Mouse (Mus musculus): ENCODE results near the gene Ccdc63.
"Not testable (repeated sequence)": the region's sequence is repeated elsewhere in the genome, so short reads cannot be mapped to it uniquely, and the experiment has no call there.

Ccdc63 gene

DNA sequence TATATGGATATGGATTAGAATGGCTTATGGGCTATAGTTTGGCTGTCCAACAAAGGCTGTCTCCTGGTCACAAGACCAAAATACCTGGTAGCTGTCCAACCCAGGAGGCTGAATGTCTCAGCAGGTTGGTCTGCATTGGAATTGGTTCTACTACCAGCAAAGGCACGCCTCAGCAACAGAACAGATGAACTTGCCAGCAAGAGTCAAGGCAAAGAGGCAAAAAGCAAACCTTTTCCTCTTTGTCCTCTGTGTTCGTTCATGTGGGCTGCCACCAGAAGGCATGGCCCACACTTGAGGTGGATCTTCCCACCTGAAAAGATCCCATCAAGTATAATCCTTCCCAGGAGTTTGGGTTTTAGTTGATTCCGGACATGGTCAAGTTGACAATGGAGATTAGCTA, at the start of gene Ccdc63:
Ccdc63 (minus strand) TSS at position 101 of the 400 bp plus-strand sequence.
- DNase-seq = no peak

DNA sequence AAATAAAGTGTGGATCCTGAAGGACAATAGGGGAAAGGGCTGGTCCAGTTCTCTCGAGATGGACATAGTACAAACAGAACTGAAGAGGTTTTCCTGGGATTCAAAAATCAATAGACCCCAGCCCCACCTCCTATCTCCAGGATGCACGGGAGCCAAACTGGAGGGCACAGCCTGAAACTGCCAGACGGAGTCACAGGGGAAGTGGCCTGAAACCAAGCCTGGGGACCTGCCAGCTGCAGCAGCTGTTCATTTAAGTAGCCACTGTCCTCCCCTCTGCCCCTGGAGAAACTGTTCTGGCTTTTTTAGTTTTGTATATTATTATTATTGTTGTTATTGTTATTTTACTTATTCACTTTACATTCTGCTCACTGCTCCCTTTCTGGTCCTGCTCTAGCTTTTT, 48.5 kb upstream of the Ccdc63 start:
- no peak for DNase-seq

DNA sequence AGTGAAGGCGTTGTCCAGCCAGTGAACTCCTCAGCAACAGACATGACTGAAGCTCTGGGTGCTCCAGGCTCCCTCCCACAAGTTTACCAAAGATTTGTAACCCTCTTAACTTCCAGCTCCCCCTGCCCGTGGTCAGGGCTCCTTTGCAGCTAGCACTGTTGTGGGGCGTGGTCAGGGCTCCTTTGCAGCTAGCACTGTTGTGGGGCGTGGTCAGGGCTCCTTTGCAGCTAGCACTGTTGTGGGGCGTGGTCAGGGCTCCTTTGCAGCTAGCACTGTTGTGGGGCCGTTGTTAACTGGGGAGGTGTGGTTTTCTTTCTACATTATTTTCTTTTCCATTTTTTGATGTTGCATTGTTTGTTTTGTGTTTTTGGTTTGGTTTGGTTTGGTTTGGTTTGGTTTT, 44.2 kb upstream of the Ccdc63 start:
- DNase-seq = not testable (repeated sequence)

DNA sequence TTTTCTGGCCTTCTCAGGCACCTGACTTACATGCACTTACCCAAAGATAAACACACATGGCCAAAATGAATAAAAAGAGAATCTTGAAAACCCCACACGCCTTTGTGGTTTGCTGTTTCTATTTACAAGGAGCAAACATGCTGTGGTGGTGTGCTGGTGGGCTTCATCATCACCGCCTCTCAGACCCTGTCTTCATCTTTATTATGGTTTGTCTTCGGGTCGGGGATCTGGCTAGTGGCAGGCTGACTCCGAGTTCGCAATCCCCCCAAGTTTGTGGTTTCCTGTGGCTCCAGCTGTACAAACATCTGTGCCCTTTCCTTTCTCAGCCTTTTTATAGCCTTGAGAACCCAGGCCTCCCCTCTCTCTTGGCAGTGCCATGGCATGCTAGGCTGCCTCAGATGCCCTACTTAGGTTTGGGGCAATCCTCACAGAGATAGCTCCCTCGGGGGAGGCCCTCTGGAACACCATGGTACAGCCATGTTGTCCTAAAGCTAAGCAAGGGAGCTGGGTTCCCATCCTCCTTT, 43.7 kb upstream of the Ccdc63 start:
- no peak for DNase-seq

DNA sequence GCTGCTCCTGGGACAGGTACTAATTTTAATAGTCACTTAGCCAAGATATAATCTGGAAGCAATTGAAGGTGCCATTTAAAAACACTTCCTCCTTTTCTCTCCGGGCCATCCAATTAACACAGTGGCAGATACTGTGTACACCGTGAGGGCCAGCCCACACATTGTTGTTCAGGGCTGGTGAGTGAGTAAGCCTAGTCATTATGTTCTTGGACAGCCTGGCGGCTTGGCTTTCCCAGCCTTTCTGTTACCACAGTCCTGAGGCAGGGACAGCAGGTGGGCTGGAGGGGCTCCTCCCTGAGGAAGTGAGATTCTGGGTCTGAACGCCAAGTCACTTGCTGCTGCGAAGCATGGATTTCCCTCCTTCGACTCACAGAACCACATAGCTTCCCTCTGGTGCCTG, 39.0 kb upstream of the Ccdc63 start:
- DNase-seq = no peak

DNA sequence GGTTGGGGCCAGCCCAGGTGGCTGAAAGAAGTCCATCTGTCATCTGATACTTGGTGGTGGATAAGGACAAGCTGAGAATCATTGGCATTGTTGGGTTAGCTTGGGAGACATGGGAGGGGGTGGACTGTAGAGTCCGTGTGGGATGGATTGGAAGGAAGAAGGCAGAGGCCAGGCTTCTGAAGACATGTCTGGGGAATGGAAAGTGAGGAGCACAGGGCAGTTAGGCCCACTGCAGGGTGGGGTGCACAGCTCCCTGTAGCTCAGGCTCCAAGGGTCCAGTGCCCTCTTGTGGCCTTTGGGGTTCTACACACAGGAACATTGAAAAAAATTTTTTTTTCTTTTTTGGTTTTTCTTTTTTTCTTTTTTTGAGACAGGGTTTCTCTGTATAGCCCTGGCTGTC, 35.8 kb upstream of the Ccdc63 start:
- peak; percentile 58 for DNase-seq

DNA sequence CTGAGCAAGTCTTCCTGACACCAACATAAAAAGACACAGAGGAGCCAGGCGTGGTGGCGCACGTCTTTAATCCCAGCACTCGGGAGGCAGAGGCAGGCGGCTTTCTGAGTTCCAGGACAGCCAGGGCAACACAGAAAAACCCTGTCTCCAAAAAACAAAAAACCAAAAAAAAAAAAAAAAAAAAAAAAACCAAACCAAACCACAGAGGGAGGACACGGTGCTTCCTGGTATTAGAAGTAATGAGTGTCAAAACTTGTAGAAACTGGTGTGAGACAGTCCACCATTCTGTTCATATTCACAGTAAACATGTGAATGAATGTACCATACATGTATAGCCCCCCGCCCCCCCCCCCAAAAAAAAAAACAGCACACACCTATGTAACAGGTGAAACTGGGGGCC, 35.3 kb upstream of the Ccdc63 start:
- no peak for DNase-seq

DNA sequence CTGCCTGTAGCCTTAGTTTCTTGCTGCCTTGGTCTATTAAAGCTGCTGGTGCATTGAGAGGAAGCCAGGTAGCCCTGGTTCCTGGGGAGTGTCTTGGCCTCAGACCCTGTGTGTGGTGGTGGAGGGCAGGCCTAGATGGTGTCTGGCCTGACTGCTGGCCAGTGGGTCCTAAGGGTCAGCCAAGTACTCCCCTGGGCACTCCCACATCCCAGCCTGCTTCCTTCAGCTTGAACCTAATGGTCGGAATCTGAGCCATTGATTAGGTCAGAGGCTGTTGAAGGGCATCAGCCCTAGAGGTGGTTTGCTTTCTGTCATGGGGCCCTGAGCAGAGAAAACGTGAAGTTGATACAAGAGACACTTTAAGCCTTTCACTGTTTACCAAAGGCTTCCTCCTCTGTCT, 34.8 kb upstream of the Ccdc63 start:
- no peak for DNase-seq

DNA sequence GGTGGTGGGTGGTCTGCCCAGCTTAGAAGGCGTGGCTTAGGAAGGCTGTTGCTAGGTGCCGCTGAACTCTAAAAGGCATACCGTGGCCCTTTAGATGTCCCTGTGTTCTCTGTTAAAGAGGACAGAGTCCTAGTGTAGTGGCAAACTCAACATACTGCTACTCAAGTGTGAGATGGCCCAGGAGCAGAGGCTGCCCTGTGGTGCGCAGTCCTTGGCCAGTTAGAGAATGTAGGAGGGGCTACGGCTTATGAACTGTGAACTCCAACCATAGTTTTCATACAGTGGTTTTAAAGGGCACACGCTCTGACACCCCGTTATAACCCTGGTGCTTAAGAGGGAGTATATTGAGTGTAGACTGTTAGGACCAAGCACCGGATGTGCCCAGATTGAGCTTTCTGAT, 30.4 kb upstream of the Ccdc63 start:
- DNase-seq = no peak

DNA sequence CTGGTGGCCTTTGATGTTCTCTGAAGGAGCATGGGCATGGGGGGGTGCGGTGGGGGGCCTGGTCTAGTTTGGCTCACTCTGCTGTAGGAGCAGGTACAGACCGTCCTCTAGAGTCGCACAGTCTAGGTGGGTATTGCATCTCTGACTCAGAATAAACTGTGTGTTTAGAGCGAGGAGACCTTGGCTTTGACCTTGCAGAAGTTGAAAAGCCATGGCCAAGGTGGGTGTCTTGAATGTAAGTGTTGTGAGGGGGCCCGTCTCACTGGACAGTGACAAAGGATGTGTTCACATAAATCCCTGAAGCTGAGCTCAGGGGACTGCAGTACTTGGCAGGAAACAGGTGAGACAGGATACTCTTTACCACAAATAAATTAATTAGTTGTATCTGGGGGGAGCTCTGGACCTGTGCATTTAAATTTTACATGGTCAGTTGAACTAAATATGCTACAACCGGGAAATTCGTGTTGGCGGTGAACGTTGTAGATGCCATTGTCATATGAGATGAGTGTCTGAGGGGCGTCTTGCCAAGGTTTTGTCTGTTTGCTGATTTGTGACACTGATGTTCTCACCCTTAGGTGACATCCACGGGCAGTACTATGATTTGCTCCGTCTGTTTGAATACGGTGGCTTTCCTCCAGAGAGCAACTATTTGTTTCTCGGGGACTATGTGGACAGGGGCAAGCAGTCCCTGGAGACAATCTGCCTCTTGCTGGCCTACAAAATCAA, 27.9 kb upstream of the Ccdc63 start:
- DNase-seq = no peak

DNA sequence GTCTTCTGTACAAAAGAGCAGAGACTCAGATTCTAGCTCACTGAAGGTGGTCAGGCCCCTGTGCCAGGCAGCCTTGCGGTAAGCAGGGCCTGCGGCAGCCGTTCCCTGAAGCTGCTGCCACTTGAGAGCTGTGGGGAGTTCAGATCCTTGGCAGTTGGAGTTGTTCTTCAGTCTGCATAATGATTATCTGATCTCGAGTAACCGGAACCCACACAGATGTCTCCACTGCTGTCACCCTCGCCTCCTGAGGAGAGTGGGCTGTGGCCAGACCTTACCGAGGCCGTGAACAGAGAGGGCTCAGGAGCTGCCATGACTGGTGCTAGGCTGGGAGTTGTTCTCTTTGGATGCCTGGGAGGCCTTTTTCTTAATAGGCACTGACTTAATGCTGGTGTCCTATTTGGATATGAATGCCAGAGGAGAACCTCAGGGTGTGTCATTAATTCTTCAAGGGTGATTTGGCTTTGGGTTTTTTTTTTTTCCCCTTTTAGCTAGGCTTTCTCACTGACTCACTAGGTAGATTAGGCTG, 26.1 kb upstream of the Ccdc63 start:
- no peak for DNase-seq

DNA sequence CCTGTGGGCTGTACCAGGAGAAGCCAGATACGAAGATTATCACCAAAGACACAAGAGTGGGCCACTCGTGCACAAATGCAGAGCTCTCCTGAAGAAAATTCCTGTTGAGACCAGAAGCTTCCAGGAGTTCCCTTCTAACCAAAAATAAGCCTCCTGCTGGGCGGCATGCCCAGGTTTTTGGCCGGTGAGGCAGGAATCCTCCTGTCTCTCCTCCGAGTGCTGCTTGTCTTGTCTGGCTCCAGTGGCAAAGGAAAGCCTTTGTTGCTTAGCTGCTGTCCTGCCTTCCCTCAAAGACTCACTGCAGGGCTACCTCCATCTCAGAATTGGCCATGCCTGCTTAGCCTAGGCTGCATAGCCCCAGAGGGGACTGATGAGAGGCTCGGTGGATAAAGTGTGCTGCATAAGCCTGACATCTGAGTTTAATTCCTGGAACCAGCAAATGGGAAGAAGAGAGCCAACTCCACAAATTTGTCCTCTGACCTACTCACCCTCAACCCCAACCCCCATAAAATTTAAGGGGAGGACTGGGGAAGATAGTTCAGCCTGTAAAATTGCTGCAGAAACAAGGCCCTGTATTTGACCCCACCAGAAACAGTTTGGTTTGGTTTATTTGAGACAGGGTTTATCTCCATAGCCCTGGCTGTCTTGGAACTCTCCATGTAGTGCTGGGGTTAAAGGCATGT, 24.8 kb upstream of the Ccdc63 start:
- DNase-seq = peak; percentile 65

DNA sequence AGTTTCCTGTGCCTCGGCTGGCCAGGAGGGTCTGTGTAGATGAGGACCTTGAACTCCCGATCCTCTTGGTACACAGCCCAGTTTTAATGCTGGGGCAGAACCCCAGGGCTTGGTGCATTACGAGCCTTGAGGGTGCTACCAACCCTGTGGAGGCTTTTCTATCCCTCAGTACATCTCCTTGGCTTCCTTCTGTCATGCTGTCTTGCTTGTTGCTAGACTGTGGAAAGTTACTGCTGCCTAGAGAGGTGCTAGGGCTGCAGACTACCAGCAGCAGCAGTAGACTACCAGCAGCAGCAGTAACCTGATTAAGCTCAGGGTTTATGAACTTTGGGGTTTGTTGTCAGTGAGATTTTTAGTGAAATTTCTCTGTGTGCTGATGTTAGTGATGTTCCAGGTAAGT, 23.4 kb upstream of the Ccdc63 start:
- DNase-seq = no peak

DNA sequence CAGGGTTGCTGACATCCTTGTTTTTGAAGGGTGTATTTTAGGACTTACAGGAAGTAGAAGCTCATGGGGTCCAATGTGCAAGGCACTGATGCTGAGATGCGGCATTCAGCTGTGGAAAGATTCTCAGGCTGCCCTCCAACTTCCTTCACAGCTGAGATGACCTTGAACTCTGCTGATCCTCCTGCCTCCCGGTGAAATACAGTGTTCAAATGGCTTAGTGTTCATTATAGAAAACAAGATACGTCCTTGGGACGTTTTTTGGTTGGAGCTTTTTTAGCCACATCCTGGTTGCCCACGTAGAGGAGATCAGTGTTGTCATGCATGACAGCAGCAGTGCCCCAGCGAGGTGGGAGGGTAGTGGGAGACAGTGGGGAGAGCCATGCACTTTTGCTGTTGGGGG, 22.6 kb upstream of the Ccdc63 start:
- peak; percentile 42 for DNase-seq

DNA sequence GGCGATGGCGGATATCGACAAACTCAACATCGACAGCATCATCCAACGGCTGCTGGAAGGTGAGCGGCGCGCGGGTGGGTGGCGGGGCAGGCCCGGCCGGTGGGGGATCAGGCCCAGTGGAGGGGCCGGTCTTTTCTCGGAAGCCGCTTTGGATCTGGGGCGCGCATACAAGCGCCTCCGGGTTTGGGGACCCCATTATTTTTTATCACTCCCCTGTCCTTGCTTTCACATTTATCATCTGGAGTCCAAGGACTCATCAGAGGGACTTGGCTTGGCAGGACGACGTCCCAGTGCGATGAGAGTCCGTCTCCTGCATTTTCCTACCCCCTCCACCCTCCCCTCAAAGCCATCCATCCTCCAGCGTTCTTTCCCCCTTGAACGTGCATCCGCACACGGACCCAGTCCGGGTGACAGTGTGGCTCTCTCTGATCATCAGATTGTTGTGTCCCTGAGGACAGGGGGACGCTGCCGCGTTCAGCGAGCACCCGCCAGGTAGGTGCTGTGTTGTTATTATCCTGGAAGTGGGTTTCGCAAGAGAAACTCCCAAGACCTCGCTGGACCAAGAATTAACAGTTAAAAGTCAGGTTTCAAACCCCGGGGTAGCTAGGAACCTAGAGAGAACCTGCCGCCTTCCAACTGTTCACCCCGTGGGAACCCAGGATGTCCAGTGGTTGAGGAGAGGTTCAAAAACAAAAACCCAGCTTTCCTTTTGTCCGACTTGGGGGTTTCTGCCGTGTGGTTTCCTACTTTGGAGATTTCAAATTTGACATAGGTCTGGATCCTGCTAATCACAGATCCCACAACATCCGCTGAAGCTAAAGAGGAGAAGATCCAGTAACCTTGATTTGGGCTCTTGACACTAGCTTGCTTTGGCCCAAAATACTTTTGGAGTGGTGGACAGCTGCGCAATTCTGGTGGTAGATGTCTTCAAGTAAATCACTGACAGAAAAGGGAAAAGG, 18.2 kb upstream of the Ccdc63 start:
- DNase-seq = peak; percentile 43

DNA sequence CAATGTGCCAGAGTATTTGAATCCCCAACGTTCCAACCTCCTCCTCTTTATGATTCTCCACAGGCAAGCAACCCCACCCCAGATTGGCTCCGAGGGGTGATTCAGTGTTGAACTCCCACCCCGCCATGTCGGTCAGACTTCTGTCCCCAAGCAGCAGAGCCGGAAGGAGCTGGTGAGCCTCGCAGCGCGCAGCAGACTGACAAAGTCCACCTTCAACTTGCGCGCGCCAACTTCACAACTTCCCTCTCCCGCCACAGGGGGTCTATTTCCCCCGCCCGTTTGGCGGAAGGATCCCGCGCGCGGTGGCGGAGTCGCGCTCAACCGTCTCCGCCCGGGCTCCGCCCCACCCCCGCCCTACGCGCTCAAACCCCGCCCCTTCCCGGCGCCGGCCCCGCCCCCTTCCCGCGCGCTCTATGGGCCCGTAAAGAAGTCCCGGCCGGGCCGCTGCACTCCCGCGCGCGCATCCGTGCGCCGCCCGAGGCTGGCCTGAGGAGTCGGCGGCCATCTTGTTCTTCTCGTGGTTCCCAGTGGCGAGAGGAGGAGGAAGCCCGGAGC, 17.3 kb upstream of the Ccdc63 start, which contains the start of gene Ppp1cc:
Ppp1cc (plus strand) TSS at position 452 of the 555 bp plus-strand sequence.
- DNase-seq = peak; percentile 96

DNA sequence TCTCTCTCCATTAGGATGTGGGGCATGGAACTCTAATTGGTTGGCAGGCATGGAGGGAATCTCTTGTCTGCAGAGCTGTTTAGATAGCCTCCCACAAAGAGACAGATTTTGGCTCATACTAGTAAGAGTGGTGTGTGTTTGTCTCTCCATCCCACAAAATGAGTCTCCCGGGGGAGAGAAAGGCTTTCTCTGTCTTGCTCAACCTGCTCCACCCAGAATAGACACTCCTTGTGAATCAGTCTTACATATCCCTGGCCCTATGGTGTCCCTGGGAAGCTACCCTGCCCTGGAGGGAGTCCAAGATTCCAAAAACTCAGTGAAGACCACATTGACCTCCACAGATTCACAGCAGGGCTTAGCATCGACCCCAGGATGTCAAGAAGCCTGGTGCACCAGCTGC, 15.9 kb upstream of the Ccdc63 start:
- DNase-seq = no peak

DNA sequence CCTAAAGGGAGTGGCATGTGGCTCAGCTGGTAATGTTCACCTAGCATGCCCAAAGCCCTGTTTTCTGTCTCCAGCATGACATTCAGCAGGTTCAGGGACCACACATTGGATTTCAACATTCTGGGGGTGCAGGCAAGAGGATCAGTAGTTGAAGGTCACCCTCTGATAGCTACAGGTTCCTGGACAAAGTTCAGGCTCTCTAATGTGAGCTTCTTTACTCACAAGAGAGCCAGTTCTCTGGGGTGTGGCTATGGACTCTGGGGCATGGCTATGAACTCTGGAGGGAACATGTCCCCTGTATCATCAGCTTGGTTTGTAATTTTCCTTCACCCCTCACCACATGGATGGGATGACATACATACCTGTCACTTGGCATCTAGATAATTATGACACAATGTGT, 15.0 kb upstream of the Ccdc63 start:
- DNase-seq = no peak

DNA sequence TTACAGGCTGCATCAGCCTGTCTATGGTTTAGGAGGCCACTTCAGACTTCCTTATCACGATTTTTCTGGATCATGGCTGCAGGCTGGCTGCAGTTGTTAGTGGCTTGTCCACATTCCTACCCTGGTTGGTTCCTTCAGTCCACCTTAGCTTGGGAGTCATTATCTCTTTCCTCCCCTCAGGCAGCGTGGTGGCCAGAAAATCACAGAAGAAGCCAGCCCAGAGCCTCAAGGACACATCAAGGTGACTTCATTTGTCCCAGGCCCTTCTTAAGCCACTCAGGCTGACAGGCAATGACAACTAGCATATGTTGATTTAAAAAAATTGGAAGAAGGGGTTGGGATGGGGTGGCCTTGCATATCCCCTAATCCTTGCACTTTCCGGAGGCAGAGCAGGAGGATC, 14.2 kb upstream of the Ccdc63 start:
- DNase-seq = no peak

DNA sequence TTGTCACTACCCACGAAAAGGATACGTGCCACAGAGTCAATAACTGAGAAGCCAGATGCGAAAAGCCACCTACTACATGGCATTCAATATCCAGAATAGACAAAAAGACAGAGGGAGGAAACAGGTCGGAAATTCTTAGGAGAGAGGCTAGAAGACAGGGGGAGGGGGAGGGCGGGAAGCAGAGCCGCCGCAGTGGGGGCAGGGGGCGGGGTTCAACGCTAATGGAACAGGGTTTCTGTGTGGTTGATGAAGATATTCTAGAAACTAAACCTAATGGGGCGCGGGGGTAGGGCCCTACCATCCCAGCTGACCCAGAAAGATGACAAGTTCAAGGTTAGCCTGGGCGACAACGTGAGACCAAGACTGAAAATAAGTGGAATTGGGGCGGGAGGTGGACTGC, 13.4 kb upstream of the Ccdc63 start:
- no peak for DNase-seq

DNA sequence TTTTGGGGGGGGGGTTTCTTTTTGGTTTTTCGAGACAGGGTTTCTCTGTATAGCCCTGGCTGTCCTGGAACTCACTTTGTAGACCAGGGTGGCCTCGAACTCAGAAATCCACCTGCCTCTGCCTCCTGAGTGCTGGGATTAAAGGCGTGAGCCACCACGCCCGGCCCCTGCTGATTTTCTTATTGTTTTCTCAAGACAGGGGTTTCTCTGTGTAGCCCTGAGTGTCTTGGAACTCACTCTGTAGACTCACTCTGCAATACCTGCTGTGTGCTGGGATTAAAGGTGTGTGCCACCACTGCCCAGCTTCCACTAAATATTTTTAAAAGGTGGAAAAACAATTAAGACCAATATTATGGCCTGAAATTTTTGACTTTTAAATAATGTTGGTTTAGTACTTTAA, 11.9 kb upstream of the Ccdc63 start:
- DNase-seq = not testable (repeated sequence)

DNA sequence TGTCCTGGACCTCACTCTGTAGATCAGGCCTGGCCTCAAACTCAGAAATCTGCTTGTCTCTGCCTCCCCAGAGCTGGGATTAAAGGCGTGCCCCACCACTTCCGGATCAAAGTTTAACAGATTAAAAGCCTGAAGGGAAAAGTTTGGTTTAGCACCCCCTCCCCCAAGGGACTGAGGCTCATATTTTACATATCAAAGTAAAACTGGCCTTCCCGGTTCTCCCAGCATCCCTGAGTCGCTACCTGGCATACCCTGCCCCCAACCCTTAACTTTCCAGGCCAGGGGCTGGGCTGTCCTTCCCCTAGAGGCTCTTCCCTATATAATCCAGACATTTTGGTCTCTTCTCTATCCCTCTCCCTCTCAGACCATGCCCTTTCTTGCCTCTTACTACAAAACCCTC, 8.6 kb upstream of the Ccdc63 start:
- DNase-seq = no peak

DNA sequence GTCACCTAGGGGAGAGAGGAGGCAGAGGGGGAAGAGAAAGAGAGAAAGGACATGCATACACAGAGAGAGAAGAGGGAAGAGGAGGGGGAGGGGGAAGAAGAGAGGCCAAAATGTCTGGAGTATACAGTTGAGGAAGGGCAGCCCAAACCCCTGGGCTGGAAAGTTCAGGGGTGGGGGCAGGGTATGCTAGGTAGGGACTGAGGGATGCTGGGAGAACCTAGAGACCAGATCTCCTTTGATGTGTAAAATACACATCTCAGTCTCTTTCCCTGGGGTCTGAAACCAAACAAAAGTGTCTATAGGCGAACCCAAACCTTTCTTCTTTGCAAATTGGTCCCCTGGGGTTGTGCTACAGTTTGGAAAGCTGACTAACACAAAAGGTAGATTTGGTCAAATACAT, 7.5 kb upstream of the Ccdc63 start:
- DNase-seq = no peak

Measured in kidney, postnatal 14 days (tissue).